Mouse (Mus musculus): ENCODE measurements at regions not wholly inside any gene's neighbourhood (a gene's known extent, or its start where the extent isn't known, plus 50 kb on each side); places are given as distances from the start of the nearest gene placed in this dataset.

DNA sequence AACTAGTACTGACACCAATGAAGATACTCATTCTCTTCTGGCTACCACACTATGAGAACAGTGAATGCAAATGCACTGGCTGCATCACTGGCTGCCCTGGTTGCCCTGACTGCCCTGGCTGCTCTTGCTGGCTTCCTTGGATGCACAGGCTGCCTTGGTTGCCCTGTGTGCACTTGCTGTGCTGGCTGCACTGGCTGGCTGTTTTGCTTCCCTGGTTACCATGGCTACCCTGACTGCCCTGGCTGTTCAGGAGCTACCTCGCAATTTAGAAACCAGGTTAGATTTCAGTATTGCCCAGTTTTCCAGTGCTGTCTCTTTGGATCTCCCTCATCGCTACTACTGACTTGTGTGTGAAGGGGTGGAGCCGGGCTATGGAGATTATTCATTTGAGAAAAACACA, 175.7 kb downstream of the Fat4 start:
- TF ChIP-seq CTCF (IDR thresholded peaks at IDR 0.05; ENCODE audit: borderline replicate concordance, insufficient read depth, low read depth, low read length) (no peak), POLR2A (IDR thresholded peaks at IDR 0.05; ENCODE audit: borderline replicate concordance, insufficient read depth, low read length) (no peak)
